Mouse (Mus musculus) CH12.LX (cell line): ENCODE results near the gene Rab40c. TPM values are rescaled to one million over a fixed set of nuclear protein-coding genes. Genes with fewer than 3 reads are reported as not detected.

ENCODE experiments used
- DNase-seq: peaks from one replicate; pipeline ENCODE4 v3.0.0-alpha.2; 2013; ENCODE audit errors: extremely low read depth
- H3K27ac ChIP-seq: 2 replicates; pipeline ENCODE4 v1.5.1; 2012; ENCODE audit warnings: low read depth, mild to moderate bottlenecking, control low read depth, moderate library complexity; ENCODE audit not compliant: insufficient read depth
- H3K27me3 ChIP-seq: replicated peaks from 2 replicates; pipeline ENCODE3; 2012; ENCODE audit warnings: inconsistent platforms
- H3K36me3 ChIP-seq, 2 experiments: replicated peaks in 1 of 2; 2 replicates each; pipeline versions ENCODE3 to v1.6.1; 2012; ENCODE audit warnings: inconsistent platforms in 1 of 2, low read length in 1 of 2, mild to moderate bottlenecking in 1 of 2, mixed read lengths in 1 of 2, moderate library complexity in 1 of 2; ENCODE audit not compliant: control insufficient read depth in 1 of 2, insufficient read depth in 1 of 2
- H3K4me1 ChIP-seq, 2 experiments: 2 replicates each; pipeline ENCODE4 v1.6.1; 2012; ENCODE audit warnings: inconsistent platforms in 1 of 2, moderate library complexity in 1 of 2; ENCODE audit not compliant: insufficient read depth in 2 of 2, control insufficient read depth in 1 of 2
- H3K4me2 ChIP-seq: 2 replicates; pipeline ENCODE4 v1.6.1; 2012; ENCODE audit warnings: low read depth, mild to moderate bottlenecking, control low read depth; ENCODE audit not compliant: poor library complexity, insufficient read depth, severe bottlenecking
- H3K4me3 ChIP-seq, 3 experiments: fragments of 150-350 bp in 1 of 3; sonication (generic) in 1 of 3; replicated peaks in 1 of 3; 2 replicates each; pipeline versions ENCODE3 to v1.5.1; 2011 to 2012; ENCODE audit warnings: low read depth in 2 of 3, low read length in 2 of 3, mild to moderate bottlenecking in 2 of 3, moderate library complexity in 2 of 3, control low read depth in 1 of 3, improper control_type of control experiment in 1 of 3, inconsistent platforms in 1 of 3, mixed read lengths in 1 of 3; ENCODE audit not compliant: poor library complexity in 1 of 3
- H3K79me2 ChIP-seq: replicated peaks from 2 replicates; pipeline ENCODE4 v1.6.1; 2012; ENCODE audit warnings: mild to moderate bottlenecking, moderate library complexity; ENCODE audit not compliant: control insufficient read depth, poor library complexity, insufficient read depth, severe bottlenecking; ENCODE audit errors: extremely low read depth
- H3K9ac ChIP-seq: 2 replicates; pipeline ENCODE4 v1.6.1; 2012; ENCODE audit warnings: low read depth, mild to moderate bottlenecking, control low read depth, moderate library complexity; ENCODE audit not compliant: insufficient read depth
- H3K9me3 ChIP-seq: replicated peaks from 2 replicates; pipeline ENCODE3; 2012; ENCODE audit warnings: low read length, inconsistent platforms, mixed read lengths
- CHD1 ChIP-seq: IDR thresholded peaks from 2 replicates; pipeline ENCODE4 v1.6.1; 2012; ENCODE audit warnings: low read depth, low read length, improper control_type of control experiment, inconsistent platforms
- E2F4 ChIP-seq: IDR thresholded peaks from 2 replicates; pipeline ENCODE4 v1.6.1; 2011; ENCODE audit warnings: low read depth, low read length, improper control_type of control experiment; ENCODE audit not compliant: insufficient replicate concordance
- ELF1 ChIP-seq: IDR thresholded peaks from 2 replicates; pipeline ENCODE4 v1.6.1; 2014; ENCODE audit warnings: low read depth, mild to moderate bottlenecking, inconsistent platforms, low read length, improper control_type of control experiment
- EP300 ChIP-seq: IDR thresholded peaks from 2 replicates; pipeline ENCODE4 v1.6.1; 2011; ENCODE audit warnings: low read length, improper control_type of control experiment
- GABPA ChIP-seq: IDR thresholded peaks from 2 replicates; pipeline ENCODE4 v1.6.1; 2012; ENCODE audit warnings: low read depth, low read length, improper control_type of control experiment, inconsistent platforms; ENCODE audit not compliant: insufficient replicate concordance
- HCFC1 ChIP-seq: IDR thresholded peaks from 2 replicates; pipeline ENCODE4 v1.6.1; 2012; ENCODE audit warnings: low read depth, mild to moderate bottlenecking, inconsistent platforms, low read length, improper control_type of control experiment
- JUN ChIP-seq: IDR thresholded peaks from 2 replicates; pipeline ENCODE4 v1.6.1; 2011; ENCODE audit warnings: low read depth, mild to moderate bottlenecking, low read length, improper control_type of control experiment, moderate library complexity; ENCODE audit not compliant: insufficient read depth
- JUND ChIP-seq: conservative IDR thresholded peaks from 2 replicates; pipeline ENCODE4 v1.6.1; 2011; ENCODE audit warnings: low read depth, low read length, improper control_type of control experiment
- KAT2A ChIP-seq: IDR thresholded peaks from 2 replicates; pipeline ENCODE4 v1.6.1; 2012; ENCODE audit warnings: low read length, improper control_type of control experiment, inconsistent platforms; ENCODE audit not compliant: insufficient replicate concordance
- MAX ChIP-seq: IDR thresholded peaks from 2 replicates; pipeline ENCODE4 v1.6.1; 2011; ENCODE audit warnings: low read length, improper control_type of control experiment
- MAZ ChIP-seq: IDR thresholded peaks from 2 replicates; pipeline ENCODE4 v1.6.1; 2012; ENCODE audit warnings: low read depth, mild to moderate bottlenecking, inconsistent platforms, low read length, improper control_type of control experiment, moderate library complexity
- NELFE ChIP-seq: IDR thresholded peaks from 2 replicates; pipeline ENCODE4 v1.6.1; 2011; ENCODE audit warnings: low read depth, low read length, improper control_type of control experiment
- NRF1 ChIP-seq: IDR thresholded peaks from 2 replicates; pipeline ENCODE4 v1.6.1; 2014; ENCODE audit warnings: low read depth, mild to moderate bottlenecking, inconsistent platforms, low read length, improper control_type of control experiment, moderate library complexity
- PAX5 ChIP-seq: IDR thresholded peaks from 2 replicates; pipeline ENCODE4 v1.6.1; 2012; ENCODE audit warnings: low read length, inconsistent platforms, mixed read lengths
- POLR2A ChIP-seq: IDR thresholded peaks from 2 replicates; pipeline ENCODE4 v1.6.1; 2011; ENCODE audit warnings: low read depth, mild to moderate bottlenecking, improper control_type of control experiment, low read length
- TBP ChIP-seq: conservative IDR thresholded peaks from 2 replicates; pipeline ENCODE4 v1.6.1; 2011; ENCODE audit warnings: low read depth, low read length, improper control_type of control experiment
- USF1 ChIP-seq: IDR thresholded peaks from 2 replicates; pipeline ENCODE4 v1.6.1; 2014; ENCODE audit warnings: low read depth, mild to moderate bottlenecking, inconsistent platforms, low read length, improper control_type of control experiment
- ZC3H11A ChIP-seq: IDR thresholded peaks from 2 replicates; pipeline ENCODE4 v1.6.1; 2012; ENCODE audit warnings: low read depth, mild to moderate bottlenecking, inconsistent platforms, low read length, improper control_type of control experiment
- ZMIZ1 ChIP-seq: IDR thresholded peaks from 2 replicates; pipeline ENCODE4 v1.6.1; 2012; ENCODE audit warnings: low read depth, mild to moderate bottlenecking, inconsistent platforms, low read length, improper control_type of control experiment
- dilution Hi-C: fragments of 300-500 bp; cut with MboI; formaldehyde crosslinking; loops from 2 replicates; pipeline ENCODE4 v1.14.3; 2020; ENCODE audit warnings: low sequenced_read_pairs; ENCODE audit not compliant: extremely low pct_unique_long_range_greater_than_20kb, extremely low pct_ligation_motif_present
- in situ Hi-C: fragments of 300-500 bp; cut with MboI; formaldehyde crosslinking; loops from 3 replicates; pipeline ENCODE4 v1.14.3; 2019; ENCODE audit warnings: low sequenced_read_pairs, low pct_ligation_motif_present, low pct_unique_long_range_greater_than_20kb, mixed read lengths
- polyA plus RNA-seq: library from polyadenylated mRNA; unstranded; fragments of >175 nt; gene quantifications from 2 replicates; pipeline ENCODE4 v1.2.1, GENCODE M21; 2012; ENCODE audit warnings: low read depth; ENCODE audit not compliant: insufficient read length
- total RNA-seq, 2 experiments: library from RNA; depleted of rRNA; stranded (reverse); fragments of 300-350 nt in 1 of 2; fragments of >200 nt in 1 of 2; gene quantifications; 2 replicates each; pipeline ENCODE4 v1.2.3; 2012 to 2014

Rab40c gene
- total and polyA plus RNA-seq, 3 experiments: 8.0 to 14.4 (median 9.2) TPM

GRCm38 (mm10) chr17:25844396-25844901 lies 75.1 kb downstream of the Rab40c start, which contains the start of gene Rhot2 (continued):
- TF ChIP-seq ZC3H11A (no peak), ZMIZ1 (peak; percentile 82), E2F4 (no peak), CHD1 (no peak), MAZ (peak; percentile 91), MAX (peak; percentile 61), EP300 (no peak), PAX5 (no peak), GABPA (no peak), POLR2A (peak; percentile 92), JUND (no peak), NRF1 (no peak), NELFE (peak; percentile 93), JUN (no peak)

GRCm38 (mm10) chr17:25843636-25844395 lies 75.7 kb downstream of the Rab40c start:
- dilution Hi-C loops: no loop called here
- Histone ChIP-seq H3K9me3 (no peaks in the 10 kb centered on the region), H3K27me3 (no peaks in the 10 kb centered on the region), H3K4me1 (peaks cover 12 to 15% of the 10 kb centered on the region in 2 experiments), H3K9ac (peak overlapping the region; percentile 83), H3K36me3 (peaks cover 60 to 84% of the 10 kb centered on the region in 2 experiments), H3K27ac (peak overlapping the region; percentile 54), H3K79me2 (peaks cover 14% of the 10 kb centered on the region), H3K4me3 (peak overlapping the region; percentile 71 to 93 (median 77)), H3K4me2 (peak overlapping the region; percentile 71)
- in situ Hi-C loops: no loop called here
- DNase-seq: no peak
- TF ChIP-seq ZMIZ1: no peak
- TF ChIP-seq KAT2A: no peak
- no peak for TF ChIP-seq TBP
- TF ChIP-seq JUND: no peak
- TF ChIP-seq ZC3H11A: no peak
- TF ChIP-seq CHD1: no peak
- no peak for TF ChIP-seq HCFC1
- no peak for TF ChIP-seq NELFE
- TF ChIP-seq ELF1: no peak
- TF ChIP-seq USF1: no peak
